Mouse (Mus musculus) liver, postnatal 0 days (tissue): ENCODE data around the gene Pmm1. TPM values are rescaled to one million over a fixed set of nuclear protein-coding genes. Genes with fewer than 3 reads are reported as not detected.

Experiments
- ATAC-seq: fragments of 200-750 bp; cut with Nextera tagmentation; 2 replicates; pipeline ENCODE4 v1.8.0; 2017; ENCODE audit warnings: mild to moderate bottlenecking, moderate library complexity
- DNase-seq: peaks from one replicate; pipeline ENCODE4 v3.0.0-alpha.2; 2016
- H3K27ac ChIP-seq: fragments of 300-500 bp; sonication (generic); 2 replicates; pipeline ENCODE4 v1.5.1; 2014; ENCODE audit warnings: antibody characterized with exemption, moderate library complexity, mild to moderate bottlenecking, low read depth
- H3K27me3 ChIP-seq: fragments of 300-500 bp; sonication (generic); 2 replicates; pipeline ENCODE4 v1.6.1; 2014; ENCODE audit warnings: low read length, control low read depth, mixed read lengths; ENCODE audit not compliant: insufficient read depth
- H3K36me3 ChIP-seq: fragments of 300-500 bp; sonication (generic); replicated peaks from 2 replicates; pipeline ENCODE4 v1.6.1; 2014; ENCODE audit warnings: mild to moderate bottlenecking, control low read depth, low read length, moderate library complexity, mixed read lengths; ENCODE audit not compliant: insufficient read depth
- H3K4me1 ChIP-seq: fragments of 300-500 bp; sonication (generic); 2 replicates; pipeline ENCODE4 v1.6.1; 2014; ENCODE audit warnings: antibody characterized with exemption, mild to moderate bottlenecking, control low read depth; ENCODE audit not compliant: insufficient read depth
- H3K4me2 ChIP-seq: fragments of 300-500 bp; sonication (generic); 2 replicates; pipeline ENCODE4 v1.6.1; 2014; ENCODE audit warnings: low read depth, mild to moderate bottlenecking, low read length, moderate library complexity, mixed read lengths
- H3K4me3 ChIP-seq: fragments of 300-500 bp; sonication (generic); 2 replicates; pipeline ENCODE4 v1.5.1; 2014; ENCODE audit warnings: low read depth, low read length
- H3K9ac ChIP-seq: fragments of 300-500 bp; sonication (generic); replicated peaks from 2 replicates; pipeline ENCODE4 v1.6.1; 2014; ENCODE audit warnings: mild to moderate bottlenecking, moderate library complexity
- H3K9me3 ChIP-seq: fragments of 300-500 bp; sonication (generic); 2 replicates; pipeline ENCODE4 v1.6.1; 2016; ENCODE audit warnings: mild to moderate bottlenecking, control low read depth, low read length, mixed read lengths
- CTCF ChIP-seq: sonication (generic); IDR thresholded peaks from 2 replicates; pipeline ENCODE4 v1.5.1; 2016; ENCODE audit warnings: antibody characterized with exemption, low read depth
- EP300 ChIP-seq: IDR thresholded peaks from 2 replicates; pipeline ENCODE4 v1.6.1; 2016; ENCODE audit warnings: antibody characterized with exemption, low read depth, mild to moderate bottlenecking
- WGBS: fragments of 180-500 bp; shearing (Covaris S2); extraction: QIAGEN DNeasy Blood & Tissue Kit; methylation state at CpG from one replicate; pipeline ENCODE4 v1.1.7; 2014; ENCODE audit not compliant: insufficient replicate concordance; 5-methylcytosine and 5-hydroxymethylcytosine counted together
- polyA plus RNA-seq: library from polyadenylated mRNA; unstranded; fragments of >200 nt; fragmentation: Nextera tagmentation; extraction: Ambion mirVana; gene quantifications from 2 replicates; pipeline ENCODE4 v1.2.1, GENCODE M21; 2015

The Pmm1 gene
- 9.8 and 10.1 TPM in 2 replicates for polyA plus RNA-seq

DNA sequence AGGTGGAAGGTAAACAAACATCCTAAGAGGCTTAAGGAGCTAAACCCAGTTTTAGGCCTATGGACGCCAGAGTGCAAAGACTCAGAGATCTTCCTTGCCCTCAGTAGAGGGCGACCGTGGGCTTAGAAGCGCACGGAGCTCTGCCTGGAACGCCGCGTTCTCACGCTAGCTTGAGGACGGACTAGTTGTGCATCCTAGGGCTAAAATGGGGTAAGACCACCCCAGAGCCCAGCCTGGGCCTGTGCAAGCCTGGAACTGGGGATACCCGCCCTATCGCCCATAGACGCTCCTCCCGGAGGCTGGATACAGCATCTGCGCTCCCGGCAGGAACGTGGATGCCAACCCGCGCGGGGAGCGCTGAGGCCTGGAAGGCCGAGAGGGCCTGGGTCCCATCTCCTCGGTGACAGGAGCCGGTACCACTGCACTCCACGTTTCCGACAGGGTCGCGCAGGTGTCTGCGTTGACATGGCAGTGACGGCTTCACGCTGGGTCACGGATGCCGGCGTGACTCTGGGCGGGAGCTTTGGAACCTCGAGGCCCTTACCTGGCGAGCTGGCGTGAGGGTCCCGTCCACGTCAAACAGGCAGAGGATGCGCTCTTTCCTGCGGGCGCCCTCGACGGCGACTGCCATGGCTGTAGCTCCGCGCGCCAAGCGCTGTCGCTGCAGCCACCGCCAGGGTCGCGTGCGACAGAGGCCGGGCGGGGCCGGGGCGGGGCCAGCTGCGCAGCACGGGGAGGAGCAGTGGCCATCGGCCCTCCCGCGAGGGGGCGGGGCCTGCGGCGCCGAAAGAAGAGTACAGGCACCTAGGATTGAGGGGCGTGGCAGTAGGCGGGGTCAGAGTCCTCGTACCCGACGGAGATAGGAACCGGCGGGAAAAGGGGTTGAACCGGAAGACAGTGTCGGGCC is at the start of gene Pmm1:
Gene Pmm1 (minus strand): TSS at position 760 of the 907 bp plus-strand sequence.
- Histone ChIP-seq H3K27me3 (0 out of 2 replicates have a peak, but pooled peaks cover 4% of the 10 kb centered on the region), H3K9ac (peak within 1 kb of the TSS; percentile 77), H3K4me1 (peaks cover 16% of the 10 kb centered on the region), H3K27ac (peak within 1 kb of the TSS; percentile 76), H3K4me3 (peak within 1 kb of the TSS; percentile 67), H3K9me3 (no peaks in the 10 kb centered on the region), H3K4me2 (peak within 1 kb of the TSS; percentile 99), H3K36me3 (no peaks in the 10 kb centered on the region)
- ATAC-seq, result peak; percentile 98
- peak; percentile 91 for TF ChIP-seq CTCF
- TF ChIP-seq EP300, result no peak
- under 1% methylated on average over 71 of the region's 77 CpGs for WGBS
- DNase-seq, result peak; percentile 100

DNA sequence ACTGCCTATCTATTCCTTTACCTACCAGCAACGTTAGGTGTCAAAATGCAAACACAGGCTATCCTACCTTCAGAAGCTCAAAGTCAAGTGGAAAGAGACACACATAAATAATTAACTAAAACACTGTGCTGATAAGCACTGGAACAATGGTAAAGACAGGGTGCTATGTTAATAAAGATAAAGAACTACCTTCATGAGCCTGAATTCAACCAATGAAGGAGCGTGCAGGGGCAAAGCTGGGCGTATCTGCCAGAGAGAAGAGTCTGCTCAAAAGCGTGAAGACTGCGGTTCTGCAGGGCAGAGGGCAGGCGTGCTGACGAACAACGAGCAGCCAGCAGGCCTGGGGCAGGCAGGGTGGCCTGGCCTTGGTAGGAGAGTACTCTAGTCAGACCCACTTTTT is 43.5 kb upstream of the Pmm1 start:
- WGBS, result 52% methylated on average over 8 of the region's 8 CpGs
- TF ChIP-seq CTCF, result no peak
- TF ChIP-seq EP300, result no peak

DNA sequence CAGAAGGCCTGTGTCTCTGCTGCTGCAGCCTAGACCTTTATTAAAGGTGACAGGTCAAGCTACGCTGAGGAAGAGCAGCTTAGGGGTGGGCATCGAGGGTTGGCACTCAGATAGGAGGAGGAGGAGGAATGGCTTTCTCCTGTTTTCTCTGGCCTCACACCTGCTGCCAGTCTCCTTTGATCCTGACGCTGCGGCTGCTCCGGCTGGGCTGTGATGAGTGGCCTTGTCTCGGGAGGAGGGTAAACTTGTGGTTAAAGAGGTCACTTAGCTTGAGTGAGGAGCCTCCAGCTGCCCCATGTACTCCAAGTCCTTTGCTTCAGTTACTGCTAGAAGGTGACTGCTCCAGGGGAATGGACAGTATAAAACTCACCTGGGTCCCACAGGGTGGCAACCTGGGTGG is 33.3 kb upstream of the Pmm1 start:
- H3K27me3 ChIP-seq, result no peaks in the 10 kb centered on the region
- no peak overlapping the region for H3K27ac ChIP-seq
- 84% methylated on average over 6 of the region's 6 CpGs for WGBS
- no peak for DNase-seq
- peaks cover 15% of the 10 kb centered on the region for H3K4me1 ChIP-seq
- H3K36me3 ChIP-seq, result peaks cover 47% of the 10 kb centered on the region
- H3K9ac ChIP-seq, result no peak overlapping the region
- ATAC-seq, result no peak
- no peak overlapping the region for H3K4me2 ChIP-seq
- H3K4me3 ChIP-seq, result no peak overlapping the region
- H3K9me3 ChIP-seq, result no peaks in the 10 kb centered on the region
- TF ChIP-seq CTCF (no peak), EP300 (no peak)

More for the DNA sequence above, 43.5 kb upstream of the Pmm1 start:
- Histone ChIP-seq H3K27ac (0 out of 2 replicates have a peak overlapping the region, but pooled peaks have one; percentile 16), H3K4me3 (no peak overlapping the region), H3K4me2 (no peak overlapping the region), H3K9me3 (no peaks in the 10 kb centered on the region), H3K27me3 (no peaks in the 10 kb centered on the region), H3K9ac (no peak overlapping the region), H3K4me1 (peaks cover 17% of the 10 kb centered on the region; the same call in 1 of the 2 replicates), H3K36me3 (peaks cover 21% of the 10 kb centered on the region)
- ATAC-seq (peak; percentile 29), DNase-seq (no peak)

DNA sequence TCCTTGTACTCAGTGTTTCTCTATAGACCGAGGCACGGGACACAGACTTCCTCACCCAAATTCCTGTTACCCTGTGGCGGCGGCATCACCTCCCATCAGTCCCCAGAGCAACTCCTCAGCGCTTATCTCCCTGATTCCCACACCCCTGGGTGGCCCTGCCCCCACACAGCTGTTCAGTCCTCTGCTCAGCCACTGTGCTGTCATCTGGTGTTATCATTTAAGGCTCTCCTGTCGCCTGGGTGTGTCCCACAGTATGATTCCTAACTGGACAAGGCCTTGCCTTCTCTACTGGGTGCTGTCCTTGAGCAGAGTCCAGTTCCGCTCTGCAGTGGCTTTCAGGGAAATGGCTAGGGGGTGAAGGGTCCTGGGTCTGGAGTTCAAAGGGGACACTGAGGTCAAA is 29.8 kb upstream of the Pmm1 start:
- Histone ChIP-seq H3K36me3 (peaks cover 18% of the 10 kb centered on the region), H3K27ac (peak overlapping the region; percentile 35; the same call in 1 of the 2 replicates), H3K9ac (peak overlapping the region; percentile 49; the same call in 1 of the 2 replicates), H3K27me3 (no peaks in the 10 kb centered on the region), H3K4me1 (peaks cover 17% of the 10 kb centered on the region), H3K4me2 (peak overlapping the region; percentile 59), H3K9me3 (no peaks in the 10 kb centered on the region), H3K4me3 (peak overlapping the region; percentile 13)
- peak; percentile 71 for DNase-seq
- ATAC-seq, result peak; percentile 91
- TF ChIP-seq CTCF, result no peak
- TF ChIP-seq EP300, result peak; percentile 62; the same call in 1 of the 2 replicates
- WGBS, result 31% methylated on average over 7 of the region's 7 CpGs

DNA sequence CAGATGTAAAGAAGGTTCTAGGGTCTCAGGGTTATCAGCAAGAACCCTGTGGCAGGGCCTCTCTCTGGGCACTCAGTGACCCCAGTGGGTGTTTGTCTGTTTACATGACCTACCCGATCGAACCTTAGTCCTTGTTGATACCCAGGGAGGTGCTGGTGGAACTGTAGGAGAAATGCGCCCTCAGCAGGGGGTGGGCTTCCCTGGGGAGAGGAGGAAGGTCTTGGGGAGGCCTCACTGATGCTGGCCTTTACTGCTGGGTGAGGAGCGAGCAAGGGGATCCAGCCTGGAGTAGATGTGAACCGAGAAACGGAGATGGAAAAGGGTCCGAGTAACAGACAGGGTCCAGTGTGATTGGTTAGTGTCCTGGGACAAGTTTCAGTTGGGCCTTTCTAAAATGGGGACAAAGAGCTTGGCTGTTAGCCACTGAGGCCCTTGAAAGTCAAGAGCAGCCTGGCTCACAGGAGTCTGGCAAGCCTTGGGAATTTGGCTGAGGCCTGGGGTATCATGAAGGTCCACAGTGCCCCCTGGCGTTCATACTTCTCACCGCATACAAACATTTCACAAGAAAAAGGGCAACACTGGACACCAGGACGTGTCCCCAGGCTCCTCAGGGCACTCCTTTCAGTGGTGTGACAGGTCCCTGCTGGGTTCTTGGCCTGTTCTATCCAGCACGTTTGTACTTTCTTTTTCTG is 28.8 kb upstream of the Pmm1 start:
- H3K36me3 ChIP-seq, result peaks cover 13% of the 10 kb centered on the region
- TF ChIP-seq CTCF (peak; percentile 92), EP300 (no peak)
- H3K9ac ChIP-seq, result peak overlapping the region; percentile 49; the same call in 1 of the 2 replicates
- WGBS, result 46% methylated on average over 11 of the region's 11 CpGs
- ATAC-seq, result peak; percentile 77
- 0 out of 2 replicates have a peak overlapping the region, but pooled peaks have one; percentile 35 for H3K27ac ChIP-seq
- H3K27me3 ChIP-seq, result no peaks in the 10 kb centered on the region
- H3K9me3 ChIP-seq, result no peaks in the 10 kb centered on the region
- peaks cover 17% of the 10 kb centered on the region for H3K4me1 ChIP-seq
- H3K4me3 ChIP-seq, result peak overlapping the region; percentile 13; the same call in 1 of the 2 replicates
- H3K4me2 ChIP-seq, result peak overlapping the region; percentile 59
- DNase-seq, result peak; percentile 91

DNA sequence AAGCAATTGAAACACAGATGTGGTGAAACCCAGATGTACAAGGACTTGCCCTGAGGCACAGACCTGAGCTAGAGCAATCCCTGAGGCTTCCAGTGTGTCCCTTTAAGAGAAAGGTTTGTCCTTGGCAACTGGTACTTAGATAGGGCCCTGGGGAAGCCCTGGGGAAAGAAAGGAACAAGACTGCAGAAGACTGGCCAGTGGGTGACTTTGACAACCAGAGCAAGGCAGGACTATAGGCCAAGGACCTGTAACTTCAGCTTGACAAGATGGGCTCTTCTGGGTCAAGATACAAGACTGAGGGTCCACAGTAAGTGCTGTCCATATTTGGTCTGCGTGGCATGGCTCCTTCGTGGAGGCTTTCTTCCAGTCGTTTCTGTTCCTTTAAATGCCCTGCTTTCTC is 26.9 kb upstream of the Pmm1 start, which contains the start of gene Xrcc6:
Gene Xrcc6 (plus strand): TSS at position 190 of the 400 bp plus-strand sequence.
- no peaks in the 10 kb centered on the region for H3K27me3 ChIP-seq
- TF ChIP-seq EP300 (no peak), CTCF (no peak)
- H3K27ac ChIP-seq, result no peak within 1 kb of the TSS
- peaks cover 17% of the 10 kb centered on the region for H3K4me1 ChIP-seq
- H3K9me3 ChIP-seq, result no peaks in the 10 kb centered on the region
- no peak within 1 kb of the TSS for H3K4me2 ChIP-seq
- H3K36me3 ChIP-seq, result no peaks in the 10 kb centered on the region
- ATAC-seq (no peak), DNase-seq (no peak)
- WGBS, result 80% methylated on average over 3 of the region's 3 CpGs
- H3K4me3 ChIP-seq, result no peak within 1 kb of the TSS
- no peak within 1 kb of the TSS for H3K9ac ChIP-seq
